Mouse (Mus musculus) lung, embryonic 15.5 days (tissue): Measurements from ENCODE around the gene Qsox1. TPM values are rescaled to one million over a fixed set of nuclear protein-coding genes. Genes with fewer than 3 reads are reported as not detected.

Experiments
- ATAC-seq: fragments of 200-750 bp; cut with Nextera tagmentation; 2 replicates; pipeline ENCODE4 v1.8.0; 2017; ENCODE audit warnings: moderate number of reproducible peaks, borderline replicate concordance; ENCODE audit not compliant: low FRiP score, low TSS enrichment; ENCODE audit errors: extremely low read depth
- H3K27ac ChIP-seq: fragments of 300-500 bp; sonication (generic); 2 replicates; pipeline ENCODE4 v1.5.1; 2015; ENCODE audit warnings: moderate library complexity, mild to moderate bottlenecking, inconsistent platforms
- H3K27me3 ChIP-seq: fragments of 300-500 bp; sonication (generic); 2 replicates; pipeline ENCODE4 v1.6.1; 2015; ENCODE audit warnings: inconsistent platforms
- H3K36me3 ChIP-seq: fragments of 300-500 bp; sonication (generic); 2 replicates; pipeline ENCODE4 v1.6.1; 2015; ENCODE audit warnings: inconsistent platforms
- H3K4me1 ChIP-seq: fragments of 300-500 bp; sonication (generic); 2 replicates; pipeline ENCODE4 v1.6.1; 2015; ENCODE audit warnings: inconsistent platforms
- H3K4me2 ChIP-seq: fragments of 300-500 bp; sonication (generic); 2 replicates; pipeline ENCODE4 v1.6.1; 2015; ENCODE audit warnings: inconsistent platforms, mild to moderate bottlenecking, moderate library complexity
- H3K4me3 ChIP-seq: fragments of 300-500 bp; sonication (generic); 2 replicates; pipeline ENCODE4 v1.5.1; 2015; ENCODE audit warnings: mild to moderate bottlenecking, inconsistent platforms
- H3K9ac ChIP-seq: fragments of 300-500 bp; sonication (generic); 2 replicates; pipeline ENCODE4 v1.6.1; 2015; ENCODE audit warnings: inconsistent platforms
- H3K9me3 ChIP-seq: fragments of 300-500 bp; sonication (generic); 2 replicates; pipeline ENCODE4 v1.6.1; 2016; ENCODE audit warnings: inconsistent platforms
- WGBS: fragments of 180-500 bp; shearing (Covaris S2); methylation state at CpG from one replicate; pipeline ENCODE4 v1.1.7; 2015; 5-methylcytosine and 5-hydroxymethylcytosine counted together
- polyA plus RNA-seq: library from polyadenylated mRNA; unstranded; fragments of >200 nt; fragmentation: Nextera tagmentation; extraction: Ambion mirVana; gene quantifications from 2 replicates; pipeline ENCODE4 v1.2.1, GENCODE M21; 2015

Qsox1 gene
- polyA plus RNA-seq, 1 experiment from 2014 or later, result 48.6 TPM

DNA sequence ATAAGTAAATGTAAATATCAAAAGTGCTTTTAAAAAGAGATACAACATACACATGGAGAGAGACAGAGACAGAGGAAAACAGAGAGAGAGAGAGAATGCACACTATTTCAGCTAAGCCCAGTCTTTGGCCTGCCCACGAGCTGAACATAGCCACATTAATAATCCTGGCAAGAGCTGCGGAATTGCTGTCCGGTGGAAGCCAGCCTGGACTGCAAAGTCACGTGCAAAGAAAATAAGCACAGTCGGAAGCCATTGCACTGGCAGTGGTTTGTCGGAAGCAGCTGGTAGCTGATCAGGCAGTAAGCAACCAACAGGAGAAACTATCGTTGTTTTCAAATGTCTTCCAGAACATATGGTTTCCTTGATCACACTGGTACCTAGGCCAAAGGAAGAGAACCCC lies 55.1 kb downstream of the Qsox1 start:
- ATAC-seq, result no peak
- Histone ChIP-seq H3K4me2 (no peak overlapping the region), H3K27ac (no peak overlapping the region), H3K4me3 (no peak overlapping the region), H3K27me3 (peaks cover 15% of the 10 kb centered on the region), H3K9ac (no peak overlapping the region), H3K4me1 (no peaks in the 10 kb centered on the region), H3K9me3 (no peaks in the 10 kb centered on the region), H3K36me3 (no peaks in the 10 kb centered on the region)
- WGBS, result 48% methylated on average over 7 of the region's 7 CpGs

DNA sequence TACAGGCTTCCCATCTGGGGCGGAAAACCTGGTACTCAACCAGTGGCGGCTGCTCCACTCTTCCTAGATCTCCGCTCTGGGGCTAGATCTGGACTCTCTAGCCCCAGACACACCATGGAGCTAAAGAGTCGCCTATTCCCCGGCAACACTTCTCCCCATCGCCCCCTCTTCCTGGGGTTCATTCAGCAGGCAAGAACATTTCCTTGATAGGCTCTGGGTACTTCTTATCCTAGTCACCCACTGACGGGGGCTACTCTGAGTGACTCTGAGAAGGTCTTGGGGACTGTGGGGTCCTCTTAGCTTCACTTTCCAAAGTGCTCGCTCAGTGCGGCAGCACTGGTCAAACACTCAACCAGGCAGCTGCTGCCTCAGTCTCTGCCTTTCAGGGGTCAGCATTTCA lies 59.3 kb downstream of the Qsox1 start:
- 62% methylated on average over 9 of the region's 9 CpGs for WGBS
- Histone ChIP-seq H3K36me3 (no peaks in the 10 kb centered on the region), H3K27ac (no peak overlapping the region), H3K4me3 (no peak overlapping the region), H3K27me3 (peaks cover 56% of the 10 kb centered on the region), H3K9me3 (no peaks in the 10 kb centered on the region), H3K4me2 (no peak overlapping the region), H3K4me1 (no peaks in the 10 kb centered on the region), H3K9ac (no peak overlapping the region)
- ATAC-seq, result no peak

DNA sequence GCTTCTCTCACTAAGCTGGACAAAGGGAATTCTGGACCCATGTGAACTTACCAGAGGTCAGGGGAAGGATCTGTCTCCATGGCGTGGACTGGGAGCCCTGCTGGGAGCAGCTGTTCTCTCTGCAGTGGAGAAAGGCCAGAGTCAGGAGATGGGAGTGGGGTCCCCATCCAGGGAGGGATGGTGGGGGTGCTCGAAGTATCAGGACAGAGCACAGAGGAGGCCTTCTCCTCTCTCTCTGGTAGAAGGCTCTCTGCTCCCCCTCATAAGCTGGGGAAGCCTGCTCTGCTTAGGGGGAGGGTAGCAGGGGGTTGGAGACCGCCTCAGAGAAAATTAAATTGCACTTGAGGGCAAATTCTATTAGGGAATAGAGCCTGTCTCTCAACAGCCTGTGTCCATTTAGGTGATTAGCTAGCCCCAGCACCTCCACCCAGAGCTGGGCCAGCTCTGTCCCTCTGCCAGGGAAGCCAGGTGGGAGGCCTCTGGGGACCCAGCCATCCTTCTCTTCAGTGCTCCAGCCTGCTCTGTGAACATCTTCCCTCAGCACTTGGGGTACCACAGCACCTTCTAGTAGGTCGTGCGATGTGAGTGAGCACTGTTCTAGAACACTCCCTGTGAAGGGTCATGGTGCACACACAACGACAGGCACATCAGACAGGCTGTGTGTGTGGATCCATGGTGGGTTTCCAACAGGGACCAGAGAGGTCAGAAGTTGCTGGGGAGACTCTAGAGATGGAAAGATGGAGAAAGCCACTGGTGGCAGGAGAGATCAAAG lies 61.0 kb downstream of the Qsox1 start, which contains the start of gene Lhx4:
Lhx4 (minus strand) TSS at position 201 of the 772 bp plus-strand sequence.
- peaks cover 73% of the 10 kb centered on the region for H3K27me3 ChIP-seq
- WGBS, result 62% methylated on average over 6 of the region's 6 CpGs
- ATAC-seq, result no peak
- H3K36me3 ChIP-seq, result no peaks in the 10 kb centered on the region
- H3K4me1 ChIP-seq, result no peaks in the 10 kb centered on the region
- no peak within 1 kb of the TSS for H3K27ac ChIP-seq
- H3K4me2 ChIP-seq, result no peak within 1 kb of the TSS
- no peak within 1 kb of the TSS for H3K4me3 ChIP-seq
- no peaks in the 10 kb centered on the region for H3K9me3 ChIP-seq
- no peak within 1 kb of the TSS for H3K9ac ChIP-seq

- H3K9me3 ChIP-seq, result no peaks in the 10 kb centered on the region
- no peaks in the 10 kb centered on the region for H3K4me1 ChIP-seq
- no peaks in the 10 kb centered on the region for H3K36me3 ChIP-seq
- H3K9ac ChIP-seq, result no peak overlapping the region
- 12% methylated on average over 11 of the region's 11 CpGs for WGBS
- H3K27me3 ChIP-seq, result peaks cover 84% of the 10 kb centered on the region
- H3K27ac ChIP-seq, result no peak overlapping the region
- no peak for ATAC-seq
- no peak overlapping the region for H3K4me2 ChIP-seq
- no peak overlapping the region for H3K4me3 ChIP-seq
Measured at GRCm38 (mm10) chr1:155750517-155751178, 62.0 kb downstream of the Qsox1 start.

GRCm38 (mm10) chr1:155747911-155748310 lies 64.8 kb downstream of the Qsox1 start:
- ATAC-seq, result no peak
- Histone ChIP-seq H3K36me3 (no peaks in the 10 kb centered on the region), H3K27me3 (peaks cover 91% of the 10 kb centered on the region), H3K9me3 (no peaks in the 10 kb centered on the region), H3K4me2 (no peak overlapping the region), H3K9ac (no peak overlapping the region), H3K27ac (no peak overlapping the region), H3K4me1 (peaks cover 4% of the 10 kb centered on the region; the same call in 1 of the 2 replicates), H3K4me3 (no peak overlapping the region)
- 70% methylated on average over 5 of the region's 5 CpGs for WGBS

GRCm38 (mm10) chr1:155747011-155747410 lies 65.7 kb downstream of the Qsox1 start:
- no peaks in the 10 kb centered on the region for H3K9me3 ChIP-seq
- no peak overlapping the region for H3K9ac ChIP-seq
- WGBS, result 16% methylated on average over 8 of the region's 8 CpGs
- no peaks in the 10 kb centered on the region for H3K36me3 ChIP-seq
- H3K27ac ChIP-seq, result no peak overlapping the region
- no peak overlapping the region for H3K4me2 ChIP-seq
- H3K4me1 ChIP-seq, result peaks cover 13% of the 10 kb centered on the region
- H3K4me3 ChIP-seq, result no peak overlapping the region
- H3K27me3 ChIP-seq, result peaks cover 92% of the 10 kb centered on the region
- ATAC-seq, result no peak

GRCm38 (mm10) chr1:155742411-155743363 lies 70.0 kb downstream of the Qsox1 start:
- peak overlapping the region; percentile 42 for H3K9ac ChIP-seq
- peak overlapping the region; percentile 98 for H3K4me2 ChIP-seq
- H3K4me1 ChIP-seq, result peaks cover 30% of the 10 kb centered on the region
- under 1% methylated on average over 81 of the region's 81 CpGs for WGBS
- H3K27ac ChIP-seq, result no peak overlapping the region
- H3K9me3 ChIP-seq, result no peaks in the 10 kb centered on the region
- ATAC-seq, result peak; percentile 53
- no peaks in the 10 kb centered on the region for H3K36me3 ChIP-seq
- H3K4me3 ChIP-seq, result peak overlapping the region; percentile 48
- peaks cover 92% of the 10 kb centered on the region for H3K27me3 ChIP-seq

DNA sequence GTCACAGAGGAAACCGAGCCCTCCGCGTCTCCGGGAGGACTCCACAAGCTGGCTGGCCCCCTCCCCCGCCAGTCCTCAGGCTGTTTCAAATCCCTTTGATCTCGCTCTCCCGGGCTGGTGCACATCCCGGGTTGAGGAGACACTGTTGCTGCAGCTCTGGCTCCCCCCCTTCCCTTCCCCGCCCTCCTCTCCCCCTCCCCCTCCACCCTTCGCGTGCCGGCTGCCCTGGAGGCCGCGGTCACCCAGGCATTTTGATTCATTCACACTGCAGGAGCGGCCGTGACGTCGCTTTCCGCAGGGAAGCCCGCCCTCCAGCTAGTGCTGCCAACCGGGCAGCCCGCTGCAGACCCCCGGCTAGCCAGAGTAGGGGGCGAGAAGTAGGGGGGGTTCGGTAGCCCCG lies 70.7 kb downstream of the Qsox1 start:
- H3K4me2 ChIP-seq, result peak overlapping the region; percentile 98
- H3K36me3 ChIP-seq, result no peaks in the 10 kb centered on the region
- H3K9ac ChIP-seq, result 0 out of 2 replicates have a peak overlapping the region, but pooled peaks have one; percentile 42
- no peak overlapping the region for H3K27ac ChIP-seq
- H3K9me3 ChIP-seq, result no peaks in the 10 kb centered on the region
- peak overlapping the region; percentile 48 for H3K4me3 ChIP-seq
- peaks cover 30% of the 10 kb centered on the region for H3K4me1 ChIP-seq
- WGBS, result under 1% methylated on average over 22 of the region's 26 CpGs
- H3K27me3 ChIP-seq, result peaks cover 92% of the 10 kb centered on the region
- peak; percentile 34; the same call in 1 of the 2 replicates for ATAC-seq

GRCm38 (mm10) chr1:155741378-155741945 lies 71.2 kb downstream of the Qsox1 start:
- no peak for ATAC-seq
- no peak overlapping the region for H3K27ac ChIP-seq
- peaks cover 92% of the 10 kb centered on the region for H3K27me3 ChIP-seq
- H3K9ac ChIP-seq, result no peak overlapping the region
- H3K9me3 ChIP-seq, result no peaks in the 10 kb centered on the region
- peaks cover 30% of the 10 kb centered on the region for H3K4me1 ChIP-seq
- peak overlapping the region; percentile 48 for H3K4me3 ChIP-seq
- under 1% methylated on average over 34 of the region's 34 CpGs for WGBS
- no peaks in the 10 kb centered on the region for H3K36me3 ChIP-seq
- peak overlapping the region; percentile 98 for H3K4me2 ChIP-seq

DNA sequence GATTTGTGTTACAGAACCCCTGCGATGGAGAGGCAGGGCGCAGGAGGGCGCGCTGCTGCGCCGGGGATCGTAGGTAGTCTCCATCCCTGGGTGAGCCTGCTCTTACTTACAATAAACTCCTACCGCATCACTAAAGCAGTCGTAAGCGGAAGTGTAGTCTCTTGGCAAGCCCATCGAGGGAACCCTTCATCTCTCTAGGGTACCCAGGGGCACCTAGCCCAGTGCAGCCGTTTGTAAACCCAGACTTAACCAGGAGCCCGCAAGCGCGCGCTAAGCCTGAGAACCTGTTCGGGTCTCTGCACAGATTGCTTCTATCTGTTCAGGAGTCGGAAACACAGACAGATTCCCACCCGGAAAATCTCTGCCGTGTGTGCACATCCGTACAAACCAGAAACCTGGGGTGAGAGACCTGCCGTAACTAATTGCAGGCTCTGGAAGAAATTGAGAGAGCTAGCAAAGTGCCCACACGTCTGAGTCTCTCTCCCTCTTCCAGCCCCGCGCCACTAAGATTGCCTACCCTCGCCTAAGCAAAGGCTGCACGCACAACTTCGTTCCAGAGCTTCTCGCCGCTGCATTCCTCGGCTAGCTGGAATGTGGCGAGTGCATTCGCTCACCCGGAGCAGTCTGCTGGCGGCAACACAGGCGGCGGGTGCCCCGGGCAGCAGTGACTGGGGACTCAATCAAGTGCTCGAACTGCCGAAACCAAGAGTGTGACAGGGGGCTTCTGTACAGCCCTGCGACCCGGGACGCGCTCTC lies 71.9 kb downstream of the Qsox1 start:
- peak; percentile 45; the same call in 1 of the 2 replicates for ATAC-seq
- Histone ChIP-seq H3K9ac (no peak overlapping the region), H3K27ac (no peak overlapping the region), H3K4me2 (peak overlapping the region; percentile 98), H3K4me1 (peaks cover 30% of the 10 kb centered on the region), H3K4me3 (peak overlapping the region; percentile 48), H3K9me3 (no peaks in the 10 kb centered on the region), H3K36me3 (no peaks in the 10 kb centered on the region), H3K27me3 (peaks cover 92% of the 10 kb centered on the region)
- WGBS, result under 1% methylated on average over 44 of the region's 44 CpGs
